Mouse (Mus musculus) neural tube, embryonic 15.5 days (tissue): ENCODE results near the gene Nr2e1. TPM values are rescaled to one million over a fixed set of nuclear protein-coding genes. Genes with fewer than 3 reads are reported as not detected.

Experiments used
- ATAC-seq: fragments of 200-750 bp; cut with Nextera tagmentation; 2 replicates; pipeline ENCODE4 v1.8.0; 2017; ENCODE audit warnings: mild to moderate bottlenecking, moderate TSS enrichment, moderate library complexity; ENCODE audit not compliant: low FRiP score
- H3K27ac ChIP-seq: fragments of 300-500 bp; sonication (generic); replicated peaks from 2 replicates; pipeline ENCODE4 v1.5.1; 2015; ENCODE audit warnings: mild to moderate bottlenecking, inconsistent platforms
- H3K27me3 ChIP-seq: fragments of 300-500 bp; sonication (generic); replicated peaks from 2 replicates; pipeline ENCODE4 v1.6.1; 2015; ENCODE audit warnings: inconsistent platforms
- H3K36me3 ChIP-seq: fragments of 300-500 bp; sonication (generic); 2 replicates; pipeline ENCODE4 v1.6.1; 2015; ENCODE audit warnings: inconsistent platforms
- H3K4me1 ChIP-seq: fragments of 300-500 bp; sonication (generic); 2 replicates; pipeline ENCODE4 v1.6.1; 2015; ENCODE audit warnings: inconsistent platforms
- H3K4me2 ChIP-seq: fragments of 300-500 bp; sonication (generic); 2 replicates; pipeline ENCODE4 v1.6.1; 2015; ENCODE audit warnings: inconsistent platforms, mild to moderate bottlenecking, moderate library complexity
- H3K4me3 ChIP-seq: fragments of 300-500 bp; sonication (generic); replicated peaks from 2 replicates; pipeline ENCODE4 v1.5.1; 2015; ENCODE audit warnings: mild to moderate bottlenecking, inconsistent platforms
- H3K9ac ChIP-seq: fragments of 300-500 bp; sonication (generic); replicated peaks from 2 replicates; pipeline ENCODE4 v1.6.1; 2015; ENCODE audit warnings: mild to moderate bottlenecking, inconsistent platforms
- H3K9me3 ChIP-seq: fragments of 300-500 bp; sonication (generic); replicated peaks from 2 replicates; pipeline ENCODE4 v1.6.1; 2016; ENCODE audit warnings: inconsistent platforms
- WGBS: fragments of 180-500 bp; shearing (Covaris S2); methylation state at CpG from one replicate; pipeline ENCODE4 v1.1.7; 2015; ENCODE audit warnings: mixed read lengths; 5-methylcytosine and 5-hydroxymethylcytosine counted together
- polyA plus RNA-seq: library from polyadenylated mRNA; unstranded; fragments of >200 nt; fragmentation: Nextera tagmentation; extraction: Ambion mirVana; gene quantifications from 2 replicates; pipeline ENCODE4 v1.2.1, GENCODE M21; 2015

Nr2e1 gene
- polyA plus RNA-seq, 1 experiment from 2014 or later, result not detected

DNA sequence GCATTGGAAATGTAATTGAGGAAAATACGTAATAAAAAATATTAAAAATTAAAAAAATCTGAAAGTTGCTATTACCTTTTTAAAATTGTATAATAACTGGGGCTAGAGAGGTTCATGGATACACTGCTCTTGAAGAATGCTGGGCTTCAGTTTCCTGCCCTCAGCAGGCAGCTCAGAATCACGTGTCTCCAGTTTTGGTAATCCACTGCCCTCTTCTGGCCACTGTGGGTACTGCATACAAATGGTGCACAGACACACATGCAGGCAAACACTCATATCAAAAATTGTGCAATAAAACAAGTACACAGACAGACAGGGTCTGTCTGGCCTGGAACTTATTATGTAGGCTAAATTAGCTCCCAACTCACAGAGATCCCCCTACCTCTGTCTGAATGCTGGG, 21.4 kb upstream of the Nr2e1 start:
- no peak overlapping the region for H3K4me2 ChIP-seq
- H3K36me3 ChIP-seq, result no peaks in the 10 kb centered on the region
- H3K9ac ChIP-seq, result no peak overlapping the region
- H3K27ac ChIP-seq, result no peak overlapping the region
- 0 out of 2 replicates have a peak, but pooled peaks cover 3% of the 10 kb centered on the region for H3K9me3 ChIP-seq
- no peaks in the 10 kb centered on the region for H3K4me1 ChIP-seq
- WGBS, result 65% methylated on average over 2 of the region's 2 CpGs
- no peak for ATAC-seq
- peaks cover 55% of the 10 kb centered on the region for H3K27me3 ChIP-seq
- H3K4me3 ChIP-seq, result no peak overlapping the region

DNA sequence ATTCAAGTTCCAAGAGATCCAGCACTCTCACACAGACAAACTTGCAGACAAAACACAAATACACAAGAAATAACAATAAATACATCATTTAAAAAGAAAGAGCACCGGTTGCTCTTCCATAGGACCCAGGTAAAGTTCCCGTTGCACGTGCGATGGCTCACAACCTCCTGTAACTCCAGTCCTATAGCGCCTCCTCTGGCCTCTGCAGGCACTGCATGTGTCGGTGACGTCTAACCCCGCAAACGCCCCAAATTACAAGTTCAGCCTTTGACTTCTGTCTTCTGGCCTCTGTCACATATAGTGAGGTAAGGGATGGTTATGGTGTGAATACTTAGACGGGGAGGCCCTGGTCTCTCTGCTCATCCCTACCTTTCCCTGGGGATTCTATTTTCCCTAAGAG, 18.1 kb upstream of the Nr2e1 start:
- no peak overlapping the region for H3K9ac ChIP-seq
- no peaks in the 10 kb centered on the region for H3K36me3 ChIP-seq
- no peak overlapping the region for H3K4me2 ChIP-seq
- H3K4me1 ChIP-seq, result no peaks in the 10 kb centered on the region
- WGBS, result 18% methylated on average over 10 of the region's 10 CpGs
- peaks cover 41% of the 10 kb centered on the region for H3K27me3 ChIP-seq
- H3K27ac ChIP-seq, result no peak overlapping the region
- no peak for ATAC-seq
- H3K4me3 ChIP-seq, result no peak overlapping the region
- H3K9me3 ChIP-seq, result 0 out of 2 replicates have a peak, but pooled peaks cover 3% of the 10 kb centered on the region

DNA sequence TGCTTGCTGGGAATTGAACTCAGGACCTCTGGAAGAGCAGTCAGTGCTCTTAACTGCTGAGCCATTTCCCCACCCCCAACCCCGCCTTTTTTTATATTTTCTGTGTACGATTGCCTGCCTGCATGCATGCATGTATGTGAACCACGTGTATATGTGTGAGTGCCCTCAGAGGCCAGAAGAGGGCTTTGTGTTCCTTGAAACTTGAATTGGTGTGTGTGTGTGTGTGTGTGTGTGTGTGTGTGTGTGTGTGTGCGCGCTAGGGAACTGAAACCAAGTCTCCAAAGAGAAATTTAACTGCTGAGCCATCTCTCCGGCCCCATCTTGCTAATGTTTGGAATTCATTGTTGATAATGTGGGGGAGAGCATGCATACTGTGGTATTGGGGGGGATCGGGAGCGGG, 15.2 kb upstream of the Nr2e1 start:
- 83% methylated on average over 8 of the region's 8 CpGs for WGBS
- ATAC-seq, result no peak
- no peaks in the 10 kb centered on the region for H3K9me3 ChIP-seq
- no peak overlapping the region for H3K9ac ChIP-seq
- no peaks in the 10 kb centered on the region for H3K36me3 ChIP-seq
- H3K27ac ChIP-seq, result no peak overlapping the region
- H3K4me1 ChIP-seq, result no peaks in the 10 kb centered on the region
- H3K27me3 ChIP-seq, result peaks cover 64% of the 10 kb centered on the region
- H3K4me3 ChIP-seq, result no peak overlapping the region
- H3K4me2 ChIP-seq, result no peak overlapping the region

DNA sequence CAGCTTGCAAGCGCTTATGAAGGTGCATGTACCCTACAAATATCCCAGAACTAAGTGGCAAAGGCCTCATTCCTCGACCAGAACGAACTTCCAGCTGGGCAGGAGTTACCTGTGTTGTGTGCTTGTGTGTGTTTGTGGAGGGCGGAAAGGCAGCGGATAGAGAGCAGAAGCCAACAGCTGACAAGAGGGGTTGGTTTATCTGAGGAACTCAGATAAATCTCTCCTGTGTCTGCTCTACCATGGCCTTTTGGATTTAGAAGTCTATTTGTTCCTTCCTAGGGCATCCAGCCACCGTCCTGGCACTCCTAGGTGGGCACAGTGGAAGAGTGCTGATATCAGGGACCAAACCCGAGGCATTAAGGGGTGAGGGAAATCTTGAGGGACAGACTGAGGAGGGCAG, 9.8 kb upstream of the Nr2e1 start:
- no peak overlapping the region for H3K27ac ChIP-seq
- WGBS, result 27% methylated on average over 7 of the region's 7 CpGs
- peaks cover 11% of the 10 kb centered on the region for H3K4me1 ChIP-seq
- H3K27me3 ChIP-seq, result peaks cover 90% of the 10 kb centered on the region
- no peak overlapping the region for H3K9ac ChIP-seq
- H3K36me3 ChIP-seq, result no peaks in the 10 kb centered on the region
- ATAC-seq, result no peak
- no peak overlapping the region for H3K4me2 ChIP-seq
- no peaks in the 10 kb centered on the region for H3K9me3 ChIP-seq
- H3K4me3 ChIP-seq, result no peak overlapping the region

DNA sequence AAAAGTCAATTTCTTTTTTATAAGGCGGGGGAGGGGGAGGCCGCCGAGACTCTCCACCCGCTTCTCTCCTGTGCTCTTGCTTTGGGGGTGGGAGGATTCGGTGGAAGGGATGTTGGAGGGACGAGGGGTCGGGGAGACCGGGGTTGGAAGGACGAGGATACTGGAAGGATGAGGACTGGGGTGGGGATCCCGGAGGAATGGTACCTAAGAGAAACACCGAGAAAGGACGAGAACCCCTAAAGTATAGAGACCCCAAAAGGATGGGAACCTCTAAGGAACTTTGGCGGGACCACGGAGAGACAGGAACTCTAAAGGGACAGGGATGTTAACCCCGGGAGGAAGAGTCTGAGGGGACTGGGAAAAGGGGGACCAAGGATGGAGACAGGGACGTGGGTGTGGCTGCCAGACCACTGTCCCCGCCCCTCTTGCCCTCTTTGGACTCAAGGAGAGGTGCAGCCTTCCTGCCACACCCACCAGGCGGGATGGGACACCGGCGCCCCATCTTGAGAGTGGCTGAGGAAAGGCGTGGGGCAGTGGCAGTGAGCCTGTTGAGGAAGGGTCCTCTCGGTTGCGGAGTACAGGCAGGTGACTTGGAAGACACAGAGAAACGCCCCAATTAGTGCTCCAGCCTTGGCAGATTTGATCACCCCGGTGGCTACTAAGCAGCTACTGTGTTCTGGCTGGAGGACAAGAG, 8.7 kb upstream of the Nr2e1 start:
- ATAC-seq, result no peak
- H3K27me3 ChIP-seq, result peaks cover 93% of the 10 kb centered on the region
- H3K4me1 ChIP-seq, result peaks cover 11% of the 10 kb centered on the region
- no peak overlapping the region for H3K9ac ChIP-seq
- no peaks in the 10 kb centered on the region for H3K36me3 ChIP-seq
- H3K9me3 ChIP-seq, result no peaks in the 10 kb centered on the region
- peak overlapping the region; percentile 44 for H3K4me2 ChIP-seq
- under 1% methylated on average over 25 of the region's 25 CpGs for WGBS
- no peak overlapping the region for H3K27ac ChIP-seq
- H3K4me3 ChIP-seq, result peak overlapping the region; percentile 18; the same call in 1 of the 2 replicates

DNA sequence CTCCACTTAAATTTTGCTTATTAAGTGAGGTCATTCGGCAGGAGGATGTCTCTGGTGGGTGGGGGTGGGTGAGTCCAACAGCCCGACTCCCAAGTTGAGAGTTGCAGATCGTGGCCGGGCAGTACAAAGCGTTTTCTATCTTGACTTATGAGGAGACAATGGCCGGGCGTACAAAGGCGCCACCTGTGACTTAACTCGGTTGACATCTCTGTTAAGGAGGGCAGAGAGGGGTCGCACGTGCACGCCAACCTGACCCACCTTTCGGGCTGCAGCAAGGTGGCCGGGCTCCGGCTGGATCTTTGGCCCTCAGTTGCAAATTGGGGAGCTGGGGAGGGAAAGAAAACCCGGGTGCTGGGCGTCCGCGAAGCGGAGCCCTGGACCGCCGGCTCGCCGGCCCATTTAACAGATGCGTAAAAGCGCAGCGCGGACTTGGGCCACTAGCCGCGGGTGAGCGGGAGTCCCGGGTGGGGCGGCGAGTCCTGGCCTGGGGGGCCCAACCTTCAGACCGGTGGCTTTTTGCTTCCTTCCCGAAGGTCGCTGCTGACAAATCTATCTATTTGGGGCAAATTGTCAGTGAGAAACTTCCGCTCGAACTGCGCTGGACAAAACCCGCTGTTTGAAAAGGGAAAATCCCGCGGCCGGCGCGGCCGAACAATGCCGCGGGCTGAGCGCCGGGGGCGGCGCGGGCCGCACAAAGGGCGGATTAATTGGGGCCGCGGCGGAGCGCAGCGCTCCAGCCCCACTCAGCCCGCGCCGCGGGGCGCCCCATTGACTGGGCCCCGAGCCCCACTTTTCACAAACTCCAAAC, 8.0 kb upstream of the Nr2e1 start:
- peaks cover 95% of the 10 kb centered on the region for H3K27me3 ChIP-seq
- no peaks in the 10 kb centered on the region for H3K36me3 ChIP-seq
- peak overlapping the region; percentile 44 for H3K4me2 ChIP-seq
- H3K27ac ChIP-seq, result no peak overlapping the region
- ATAC-seq, result no peak
- H3K4me1 ChIP-seq, result peaks cover 11% of the 10 kb centered on the region
- WGBS, result under 1% methylated on average over 67 of the region's 67 CpGs
- H3K9ac ChIP-seq, result no peak overlapping the region
- no peaks in the 10 kb centered on the region for H3K9me3 ChIP-seq
- H3K4me3 ChIP-seq, result peak overlapping the region; percentile 18

DNA sequence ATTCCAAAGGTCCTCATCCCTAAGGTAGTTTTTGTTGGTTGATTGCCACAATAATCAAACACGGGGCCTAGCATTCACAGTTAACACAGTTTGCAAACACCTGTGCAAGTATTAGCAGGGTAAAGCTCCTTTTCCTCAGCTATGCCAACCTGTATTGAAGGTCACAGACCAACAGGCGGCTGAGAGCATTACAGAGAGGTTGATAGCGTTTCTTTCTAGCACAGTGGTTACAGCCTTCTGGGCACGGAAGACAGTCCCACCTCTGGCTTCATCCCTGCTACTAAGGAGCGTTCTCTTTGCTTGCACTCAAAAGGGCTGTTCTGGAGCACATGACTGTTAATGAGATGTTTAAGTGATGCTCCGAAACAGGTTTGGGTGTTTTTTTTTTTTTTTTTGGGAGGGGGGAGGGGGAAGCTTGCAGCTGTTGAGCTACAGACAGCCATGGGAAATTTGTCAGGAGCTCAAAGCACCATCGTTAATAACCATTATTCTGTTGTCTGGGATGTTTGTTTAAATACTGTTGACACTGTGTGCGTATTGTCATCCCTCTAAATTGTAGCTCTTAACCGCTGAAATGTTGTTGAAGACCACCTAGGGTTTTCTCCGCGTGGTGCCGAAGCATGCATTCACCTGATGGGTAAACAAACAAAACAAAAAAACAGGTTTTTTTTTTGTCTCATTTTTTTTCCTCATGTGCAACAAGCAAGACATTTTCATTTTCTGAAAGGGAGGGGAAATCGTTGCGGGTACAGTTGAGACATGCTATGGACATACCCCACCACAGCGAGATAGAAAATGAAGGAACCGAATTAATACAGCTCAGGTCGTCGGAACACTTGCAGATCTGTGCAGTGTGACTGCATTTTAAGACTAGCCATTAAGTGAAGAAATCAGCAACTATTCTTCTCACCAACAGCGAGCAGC, 7.1 kb upstream of the Nr2e1 start:
- Histone ChIP-seq H3K9me3 (no peaks in the 10 kb centered on the region), H3K9ac (no peak overlapping the region), H3K4me2 (no peak overlapping the region), H3K27ac (no peak overlapping the region), H3K27me3 (peaks cover 96% of the 10 kb centered on the region), H3K4me3 (no peak overlapping the region), H3K4me1 (peaks cover 11% of the 10 kb centered on the region), H3K36me3 (no peaks in the 10 kb centered on the region)
- WGBS, result under 1% methylated on average over 19 of the region's 19 CpGs
- ATAC-seq, result no peak

DNA sequence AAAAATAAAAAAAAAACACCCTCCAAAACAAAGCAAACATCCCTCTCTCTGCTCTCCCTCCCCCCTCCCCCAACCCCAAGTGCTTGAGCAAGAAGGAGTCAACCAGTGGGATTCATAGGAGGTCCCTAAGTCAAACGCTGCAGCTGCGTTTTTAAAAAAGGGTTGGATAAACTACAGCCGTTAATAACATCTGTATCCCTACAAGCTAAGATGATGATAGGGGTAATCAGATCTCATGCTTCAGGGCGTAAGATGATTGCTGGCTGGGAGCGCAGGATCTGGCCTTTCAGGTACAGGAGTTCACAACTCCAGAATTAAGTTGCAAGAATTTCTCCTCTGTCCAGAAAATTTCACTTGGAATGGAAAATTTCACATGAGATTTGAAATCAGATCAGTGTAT, 6.1 kb upstream of the Nr2e1 start:
- no peaks in the 10 kb centered on the region for H3K9me3 ChIP-seq
- peaks cover 97% of the 10 kb centered on the region for H3K27me3 ChIP-seq
- ATAC-seq, result no peak
- H3K4me1 ChIP-seq, result peaks cover 13% of the 10 kb centered on the region
- 0% methylated on average over 5 of the region's 5 CpGs for WGBS
- no peak overlapping the region for H3K27ac ChIP-seq
- no peaks in the 10 kb centered on the region for H3K36me3 ChIP-seq
- H3K4me3 ChIP-seq, result no peak overlapping the region
- H3K9ac ChIP-seq, result no peak overlapping the region
- no peak overlapping the region for H3K4me2 ChIP-seq

DNA sequence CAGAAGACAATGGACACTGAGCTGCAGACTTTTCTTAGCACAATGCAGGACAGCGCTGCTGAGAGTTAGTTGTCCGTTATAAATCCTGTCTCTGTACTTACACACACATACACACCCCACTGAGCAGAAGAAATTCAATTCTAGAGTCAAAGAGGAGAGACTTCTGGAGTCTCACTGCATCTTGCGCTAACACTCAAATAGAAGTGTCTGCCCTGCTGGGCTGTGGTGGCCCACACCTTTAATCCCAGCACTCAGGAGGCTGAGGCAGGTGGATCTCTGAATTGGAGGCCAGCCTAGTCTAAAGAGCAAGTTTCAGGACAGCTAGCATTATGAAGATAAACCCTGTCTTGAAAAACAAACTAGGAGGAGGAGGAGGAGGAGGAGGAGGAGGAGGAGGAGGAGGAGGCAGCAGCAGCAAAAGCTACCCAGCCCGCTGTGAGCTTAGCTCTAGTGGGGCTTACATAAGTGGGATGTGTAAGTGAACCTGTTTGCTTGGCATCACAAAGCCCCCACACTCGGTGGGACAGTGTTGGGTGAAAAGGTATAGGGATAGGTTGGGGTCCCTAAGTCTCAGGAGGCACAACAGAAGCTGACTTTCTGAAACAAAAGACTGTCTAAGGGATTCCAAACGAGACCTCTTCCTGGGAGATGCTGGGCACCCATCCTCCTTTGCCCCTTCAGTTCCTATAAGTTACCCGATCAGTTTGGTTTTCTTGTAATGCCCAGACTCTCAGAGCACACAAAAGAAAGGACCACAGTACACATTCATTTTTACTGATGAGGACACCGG, 4.7 kb upstream of the Nr2e1 start:
- Histone ChIP-seq H3K9ac (no peak overlapping the region), H3K4me1 (peaks cover 26% of the 10 kb centered on the region), H3K27ac (no peak overlapping the region), H3K9me3 (no peaks in the 10 kb centered on the region), H3K36me3 (no peaks in the 10 kb centered on the region), H3K27me3 (peaks cover 97% of the 10 kb centered on the region), H3K4me2 (no peak overlapping the region), H3K4me3 (no peak overlapping the region)
- 4% methylated on average over 8 of the region's 8 CpGs for WGBS
- no peak for ATAC-seq

DNA sequence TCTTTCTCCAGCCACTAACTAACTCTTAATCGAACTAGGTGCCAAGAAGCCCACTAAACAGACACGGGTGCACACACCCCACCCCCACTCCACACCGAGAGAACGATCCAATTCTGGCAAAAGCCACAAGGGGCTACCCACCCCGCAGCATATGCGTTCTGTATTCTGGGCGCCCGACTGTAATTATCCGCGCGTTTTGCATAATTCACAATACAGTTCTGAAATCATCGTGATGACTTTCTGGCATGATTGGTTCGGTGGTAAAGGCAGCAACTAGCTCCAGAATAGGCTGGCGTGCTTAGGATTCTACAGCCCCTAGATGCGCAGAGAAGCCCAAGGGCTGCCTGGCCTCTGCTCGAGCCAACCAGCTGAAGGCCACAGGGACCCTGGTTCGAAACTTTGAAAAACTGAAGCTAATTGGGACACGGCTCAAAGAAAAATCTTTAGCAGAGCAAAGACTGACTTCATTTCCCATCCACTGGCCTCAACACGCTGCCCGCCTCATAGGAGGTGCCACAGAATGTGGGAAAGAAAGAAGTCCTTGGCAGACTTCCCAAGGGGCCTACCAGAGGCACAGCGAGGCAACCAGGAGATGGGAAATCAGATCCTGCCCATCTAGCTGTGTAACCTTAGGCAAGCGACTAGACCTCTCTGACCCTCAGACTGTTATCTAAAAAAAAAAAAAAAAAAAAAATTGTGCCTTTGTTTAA, 2.3 kb upstream of the Nr2e1 start:
- no peak for ATAC-seq
- Histone ChIP-seq H3K27me3 (peaks cover 94% of the 10 kb centered on the region), H3K36me3 (no peaks in the 10 kb centered on the region), H3K4me2 (no peak overlapping the region), H3K9me3 (no peaks in the 10 kb centered on the region), H3K9ac (no peak overlapping the region), H3K4me1 (peaks cover 23% of the 10 kb centered on the region), H3K27ac (no peak overlapping the region), H3K4me3 (no peak overlapping the region)
- 3% methylated on average over 22 of the region's 22 CpGs for WGBS
